Mouse (Mus musculus) stomach, postnatal 0 days (tissue): Measurements from ENCODE around the gene Lsamp. TPM values are rescaled to one million over a fixed set of nuclear protein-coding genes. Genes with fewer than 3 reads are reported as not detected.

Experiments
- ATAC-seq: fragments of 200-750 bp; cut with Nextera tagmentation; 2 replicates; pipeline ENCODE4 v1.8.0; 2017; ENCODE audit not compliant: low FRiP score, low TSS enrichment
- DNase-seq: peaks from one replicate; pipeline ENCODE4 v3.0.0-alpha.2; 2016; ENCODE audit warnings: low spot score
- H3K27ac ChIP-seq: fragments of 300-500 bp; sonication (generic); replicated peaks from 2 replicates; pipeline ENCODE4 v1.5.1; 2014; ENCODE audit warnings: mild to moderate bottlenecking, control low read depth
- H3K27me3 ChIP-seq: fragments of 300-500 bp; sonication (generic); 2 replicates; pipeline ENCODE4 v1.6.1; 2014; ENCODE audit warnings: low read length; ENCODE audit not compliant: control insufficient read depth, insufficient read depth
- H3K36me3 ChIP-seq: fragments of 300-500 bp; sonication (generic); 2 replicates; pipeline ENCODE4 v1.6.1; 2014; ENCODE audit warnings: low read length, mixed read lengths; ENCODE audit not compliant: control insufficient read depth, insufficient read depth
- H3K4me1 ChIP-seq: fragments of 300-500 bp; sonication (generic); replicated peaks from 2 replicates; pipeline ENCODE4 v1.6.1; 2014; ENCODE audit warnings: antibody characterized with exemption; ENCODE audit not compliant: control insufficient read depth, insufficient read depth
- H3K4me2 ChIP-seq: fragments of 300-500 bp; sonication (generic); replicated peaks from 2 replicates; pipeline ENCODE4 v1.6.1; 2014; ENCODE audit warnings: low read depth, mild to moderate bottlenecking, control low read depth, moderate library complexity
- H3K4me3 ChIP-seq: fragments of 300-500 bp; sonication (generic); 2 replicates; pipeline ENCODE4 v1.5.1; 2014; ENCODE audit warnings: low read depth, low read length, control low read depth
- H3K9ac ChIP-seq: fragments of 300-500 bp; sonication (generic); 2 replicates; pipeline ENCODE4 v1.6.1; 2014; ENCODE audit warnings: mild to moderate bottlenecking, low read length, control low read depth, mixed read lengths
- H3K9me3 ChIP-seq: fragments of 300-500 bp; sonication (generic); 2 replicates; pipeline ENCODE4 v1.6.1; 2016; ENCODE audit warnings: low read length; ENCODE audit not compliant: control insufficient read depth
- CTCF ChIP-seq: IDR thresholded peaks from 2 replicates; pipeline ENCODE4 v1.5.1; 2016; ENCODE audit warnings: antibody characterized with exemption, low read depth, mild to moderate bottlenecking, moderate library complexity
- EP300 ChIP-seq: optimal IDR thresholded peaks from 2 replicates; pipeline ENCODE3; 2016; ENCODE audit warnings: antibody characterized with exemption
- WGBS: fragments of 180-500 bp; shearing (Covaris S2); extraction: QIAGEN DNeasy Blood & Tissue Kit; methylation state at CpG from one replicate; pipeline ENCODE4 v1.1.7; 2014; 5-methylcytosine and 5-hydroxymethylcytosine counted together
- polyA plus RNA-seq: library from polyadenylated mRNA; unstranded; fragments of >200 nt; fragmentation: Nextera tagmentation; extraction: Ambion mirVana; gene quantifications from 2 replicates; pipeline ENCODE4 v1.2.1, GENCODE M21; 2015

The Lsamp gene
- polyA plus RNA-seq, 1 experiment from 2014 or later: 2.8 TPM

- H3K9me3 ChIP-seq: no peaks in the 10 kb centered on the region
- no peak for TF ChIP-seq CTCF
- TF ChIP-seq EP300: no peak
- no peaks in the 10 kb centered on the region for H3K27me3 ChIP-seq
- H3K36me3 ChIP-seq: no peaks in the 10 kb centered on the region
- H3K27ac ChIP-seq: no peak overlapping the region
- H3K4me1 ChIP-seq: no peaks in the 10 kb centered on the region
- H3K9ac ChIP-seq: no peak overlapping the region
- no peak for ATAC-seq
- H3K4me2 ChIP-seq: no peak overlapping the region
- no peak overlapping the region for H3K4me3 ChIP-seq
- DNase-seq: no peak
Observed at GRCm38 (mm10) chr16:40831536-40831935, 847.4 kb downstream of the Lsamp start.

GRCm38 (mm10) chr16:40841765-40842164 lies 857.6 kb downstream of the Lsamp start:
- Histone ChIP-seq H3K27me3 (no peaks in the 10 kb centered on the region), H3K9me3 (no peaks in the 10 kb centered on the region), H3K36me3 (no peaks in the 10 kb centered on the region), H3K9ac (no peak overlapping the region), H3K4me1 (no peaks in the 10 kb centered on the region), H3K4me2 (no peak overlapping the region), H3K4me3 (no peak overlapping the region), H3K27ac (no peak overlapping the region)
- DNase-seq (no peak), ATAC-seq (no peak)
- no peak for TF ChIP-seq EP300
- TF ChIP-seq CTCF: no peak
- WGBS: 48% methylated on average over 1 of the region's 1 CpGs

DNA sequence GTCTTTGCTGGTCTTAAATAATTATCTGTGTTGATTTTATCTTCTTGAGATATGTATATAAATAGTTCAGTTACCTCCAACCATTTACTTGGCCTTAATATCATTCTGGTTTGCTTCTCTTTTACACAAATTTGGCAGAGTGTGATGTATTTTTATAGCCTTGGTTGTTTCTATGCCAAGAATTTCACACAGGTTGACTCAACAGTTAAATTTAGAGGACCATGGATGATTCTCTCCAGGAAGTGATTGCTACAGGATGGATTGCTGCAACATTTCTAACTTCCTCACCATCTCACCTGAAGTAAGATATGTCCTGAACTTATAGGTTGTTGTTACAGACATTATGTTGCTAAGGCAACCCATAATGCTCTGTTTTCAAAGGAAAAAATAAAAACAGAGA lies 882.6 kb downstream of the Lsamp start:
- Histone ChIP-seq H3K36me3 (no peaks in the 10 kb centered on the region), H3K9ac (no peak overlapping the region), H3K27ac (no peak overlapping the region), H3K4me2 (no peak overlapping the region), H3K4me1 (no peaks in the 10 kb centered on the region), H3K27me3 (no peaks in the 10 kb centered on the region), H3K4me3 (no peak overlapping the region), H3K9me3 (no peaks in the 10 kb centered on the region)
- ATAC-seq: no peak
- no peak for DNase-seq
- TF ChIP-seq EP300: no peak
- TF ChIP-seq CTCF: no peak

- DNase-seq: no peak
- 50% methylated on average over 4 of the region's 4 CpGs for WGBS
Observed at GRCm38 (mm10) chr16:40878301-40878700, 894.1 kb downstream of the Lsamp start.

GRCm38 (mm10) chr16:40881942-40882341 lies 897.8 kb downstream of the Lsamp start:
- no peaks in the 10 kb centered on the region for H3K9me3 ChIP-seq
- no peak overlapping the region for H3K27ac ChIP-seq
- ATAC-seq (no peak), DNase-seq (no peak)
- H3K9ac ChIP-seq: no peak overlapping the region
- H3K27me3 ChIP-seq: no peaks in the 10 kb centered on the region
- no peak overlapping the region for H3K4me2 ChIP-seq
- no peak overlapping the region for H3K4me3 ChIP-seq
- no peaks in the 10 kb centered on the region for H3K36me3 ChIP-seq
- H3K4me1 ChIP-seq: no peaks in the 10 kb centered on the region
- TF ChIP-seq CTCF (no peak), EP300 (no peak)
- 45% methylated on average over 5 of the region's 5 CpGs for WGBS

More at GRCm38 (mm10) chr16:40878301-40878700, 894.1 kb downstream of the Lsamp start:
- H3K36me3 ChIP-seq: no peaks in the 10 kb centered on the region
- no peaks in the 10 kb centered on the region for H3K9me3 ChIP-seq
- H3K27ac ChIP-seq: no peak overlapping the region
- no peak overlapping the region for H3K4me3 ChIP-seq
- TF ChIP-seq CTCF (no peak), EP300 (no peak)
- no peak overlapping the region for H3K4me2 ChIP-seq
- ATAC-seq: no peak
- no peaks in the 10 kb centered on the region for H3K4me1 ChIP-seq
- no peaks in the 10 kb centered on the region for H3K27me3 ChIP-seq
- H3K9ac ChIP-seq: no peak overlapping the region

GRCm38 (mm10) chr16:40891338-40891737 lies 907.2 kb downstream of the Lsamp start:
- TF ChIP-seq EP300 (no peak), CTCF (no peak)
- H3K4me3 ChIP-seq: no peak overlapping the region
- ATAC-seq (no peak), DNase-seq (no peak)
- no peaks in the 10 kb centered on the region for H3K36me3 ChIP-seq
- WGBS: 25% methylated on average over 7 of the region's 7 CpGs
- no peaks in the 10 kb centered on the region for H3K27me3 ChIP-seq
- no peaks in the 10 kb centered on the region for H3K9me3 ChIP-seq
- no peak overlapping the region for H3K9ac ChIP-seq
- H3K4me1 ChIP-seq: no peaks in the 10 kb centered on the region
- H3K27ac ChIP-seq: no peak overlapping the region
- no peak overlapping the region for H3K4me2 ChIP-seq
